Mouse (Mus musculus) cerebellum, adult 2 months (tissue): Measurements from ENCODE around the gene Snx8. TPM values are rescaled to one million over a fixed set of nuclear protein-coding genes. Genes with fewer than 3 reads are reported as not detected.

Source experiments
- DNase-seq, 2 experiments: peaks; one replicate each; pipeline ENCODE4 v3.0.0; 2021
- H3K27ac ChIP-seq: fragments of 200-500 bp; 2 replicates; pipeline ENCODE4 v1.5.1; 2012; ENCODE audit warnings: low read length, control low read depth, inconsistent platforms; ENCODE audit not compliant: insufficient read depth
- H3K27me3 ChIP-seq: fragments of 200-500 bp; 2 replicates; pipeline ENCODE4 v1.6.1; 2012; ENCODE audit warnings: inconsistent platforms, mild to moderate bottlenecking, low read length, moderate library complexity; ENCODE audit not compliant: control insufficient read depth, insufficient read depth
- H3K4me1 ChIP-seq: fragments of 200-500 bp; 2 replicates; pipeline ENCODE4 v1.6.1; 2011; ENCODE audit warnings: low read length; ENCODE audit not compliant: control insufficient read depth, insufficient read depth
- H3K4me3 ChIP-seq: fragments of 200-500 bp; replicated peaks from 2 replicates; pipeline ENCODE3; 2011; ENCODE audit warnings: mild to moderate bottlenecking, low read depth, low read length, control low read depth; ENCODE audit not compliant: insufficient read depth
- CTCF ChIP-seq: fragments of 200-500 bp; IDR thresholded peaks from 2 replicates; pipeline ENCODE4 v1.5.1; 2011; ENCODE audit warnings: low read depth, mild to moderate bottlenecking, control low read depth, low read length, moderate library complexity, borderline replicate concordance; ENCODE audit not compliant: insufficient read depth
- POLR2A ChIP-seq: fragments of 200-500 bp; IDR thresholded peaks from 2 replicates; pipeline ENCODE4 v1.6.1; 2011; ENCODE audit warnings: low read length, control low read depth, borderline replicate concordance; ENCODE audit not compliant: insufficient read depth
- WGBS: fragments of 180-500 bp; shearing (Covaris S2); methylation state at CpG from one replicate; pipeline ENCODE4 v1.1.7; 2018; 5-methylcytosine and 5-hydroxymethylcytosine counted together
- polyA plus RNA-seq: library from polyadenylated mRNA; depleted of rRNA; stranded (reverse); fragments of >200 nt; gene quantifications from 2 replicates; pipeline ENCODE4 v1.2.3, GENCODE M21; 2012

The Snx8 gene
- polyA plus RNA-seq, 1 experiment: 15.4 TPM

DNA sequence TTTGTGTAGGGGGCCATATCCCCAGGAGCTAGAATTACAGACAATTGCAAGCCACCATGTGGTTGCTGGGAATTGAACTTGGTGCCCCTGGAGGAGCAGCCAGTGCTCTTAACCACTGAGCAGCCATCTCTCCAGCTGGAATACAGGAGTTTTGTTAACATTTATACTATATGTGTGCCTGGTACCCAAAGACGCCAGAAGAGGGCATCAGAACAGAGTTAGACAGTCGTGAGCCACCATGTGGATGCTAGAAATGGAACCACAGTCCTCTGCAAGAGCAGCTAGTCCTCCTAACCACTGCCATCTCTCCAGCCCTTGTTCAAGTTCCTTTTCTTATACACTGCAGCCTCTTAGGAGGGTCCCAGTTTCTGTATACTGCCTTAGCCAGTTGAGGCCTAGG lies 55.4 kb downstream of the Snx8 start:
- Histone ChIP-seq H3K4me1 (peaks cover 5% of the 10 kb centered on the region; the same call in 1 of the 2 replicates), H3K27ac (no peak overlapping the region), H3K27me3 (no peaks in the 10 kb centered on the region), H3K4me3 (no peak overlapping the region)
- WGBS: 27% methylated on average over 2 of the region's 2 CpGs
- TF ChIP-seq CTCF (no peak), POLR2A (no peak)
- no peak for DNase-seq

- TF ChIP-seq POLR2A (no peak), CTCF (no peak)
- Histone ChIP-seq H3K27ac (no peak overlapping the region), H3K27me3 (no peaks in the 10 kb centered on the region), H3K4me1 (peaks cover 5% of the 10 kb centered on the region; the same call in 1 of the 2 replicates), H3K4me3 (no peak overlapping the region)
- DNase-seq: no peak
- 76% methylated on average over 4 of the region's 4 CpGs for WGBS
These were observed 56.5 kb downstream of the Snx8 start for GRCm38 (mm10) chr5:140332519-140332918.

GRCm38 (mm10) chr5:140331615-140332512 lies 57.2 kb downstream of the Snx8 start, which contains the start of gene Mrm2:
Gene Mrm2, minus strand, starts transcription at chr5:140331898.
- TF ChIP-seq POLR2A: peak; percentile 95
- peak; percentile 85 for TF ChIP-seq CTCF
- 3% methylated on average over 39 of the region's 39 CpGs for WGBS
- H3K27me3 ChIP-seq: no peaks in the 10 kb centered on the region
- peak within 1 kb of the TSS; percentile 99 for H3K4me3 ChIP-seq
- peak within 1 kb of the TSS; percentile 75 for H3K27ac ChIP-seq
- peaks cover 5% of the 10 kb centered on the region; the same call in 1 of the 2 replicates for H3K4me1 ChIP-seq
- DNase-seq: peak; percentile 78 to 85

DNA sequence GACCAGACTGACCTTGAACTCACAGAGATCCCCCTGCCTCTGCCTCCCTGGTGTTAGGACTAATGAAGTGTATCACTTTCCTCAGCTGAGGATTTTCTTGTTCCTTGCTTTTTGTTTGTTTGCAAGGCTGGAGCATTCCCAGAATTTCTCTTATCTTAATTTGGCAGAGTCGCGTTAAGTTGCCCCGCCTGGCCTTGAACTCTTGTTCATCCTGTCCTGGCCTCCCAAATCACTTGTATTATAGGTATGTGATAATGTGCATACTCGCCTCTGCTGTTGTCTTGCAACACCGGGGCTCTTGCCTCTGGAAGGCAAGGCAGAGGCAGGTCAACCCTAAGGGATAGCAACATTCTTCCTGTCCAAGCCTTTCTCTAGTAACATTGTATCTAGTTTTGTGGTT lies 65.0 kb downstream of the Snx8 start:
- Histone ChIP-seq H3K27ac (no peak overlapping the region), H3K4me3 (no peak overlapping the region), H3K27me3 (no peaks in the 10 kb centered on the region), H3K4me1 (no peaks in the 10 kb centered on the region)
- 95% methylated on average over 5 of the region's 5 CpGs for WGBS
- no peak for TF ChIP-seq POLR2A
- no peak for TF ChIP-seq CTCF
- no peak for DNase-seq

GRCm38 (mm10) chr5:140321756-140322575 lies 67.1 kb downstream of the Snx8 start:
- no peak for DNase-seq

DNA sequence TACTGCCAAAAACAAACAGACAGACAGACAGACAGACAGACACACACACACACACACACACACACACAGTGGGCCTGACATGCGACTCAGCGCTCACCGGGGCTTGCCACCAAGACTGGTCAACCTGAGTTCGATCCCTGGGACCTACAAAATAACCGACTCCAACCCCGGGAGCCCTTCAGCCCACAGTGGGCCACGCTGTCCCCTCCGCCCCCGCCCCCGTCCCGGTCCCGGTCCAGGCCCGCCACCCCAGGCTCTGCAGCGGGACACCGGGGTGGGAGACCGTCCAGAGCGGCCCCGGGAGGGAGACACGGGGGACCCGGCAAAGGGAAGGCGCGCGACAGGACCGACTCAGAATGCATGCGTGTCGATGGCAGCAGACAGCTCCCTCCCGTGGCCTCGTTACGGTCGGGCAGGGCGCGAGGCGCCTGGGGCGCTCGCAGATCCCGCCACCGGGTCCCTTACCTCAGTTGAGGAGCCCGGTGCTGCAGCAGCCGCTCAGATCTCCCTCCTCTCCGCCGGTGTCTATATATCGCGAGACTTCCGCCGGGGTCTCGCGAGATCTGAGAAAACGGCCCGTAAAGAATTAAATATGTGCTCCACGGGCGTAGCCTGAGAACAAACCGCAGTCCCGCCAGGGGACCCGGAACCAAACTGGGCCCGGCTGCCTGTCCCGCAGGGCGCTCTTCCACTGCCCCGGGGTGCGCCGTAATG lies 67.9 kb downstream of the Snx8 start, which contains the start of the genes Mad1l1 and Nudt1:
Mad1l1 (minus strand) TSS at position 511 of the 714 bp plus-strand sequence.
Nudt1 (plus strand) TSS at position 615 of the 714 bp plus-strand sequence.
- TF ChIP-seq POLR2A: peak; percentile 62; the same call in 1 of the 2 replicates
- TF ChIP-seq CTCF: 0 out of 2 replicates have a peak, but pooled peaks have one; percentile 15
- no peaks in the 10 kb centered on the region for H3K4me1 ChIP-seq
- H3K27me3 ChIP-seq: no peaks in the 10 kb centered on the region
- peak; percentile 91 to 92 for DNase-seq
- peak within 1 kb of the TSS; percentile 41; the same call in 1 of the 2 replicates for H3K27ac ChIP-seq
- WGBS: 1% methylated on average over 60 of the region's 60 CpGs
- H3K4me3 ChIP-seq: peak within 1 kb of the TSS; percentile 98

More at GRCm38 (mm10) chr5:140321756-140322575, 67.1 kb downstream of the Snx8 start:
- no peaks in the 10 kb centered on the region for H3K27me3 ChIP-seq
- TF ChIP-seq POLR2A: no peak
- no peak for TF ChIP-seq CTCF
- H3K4me1 ChIP-seq: no peaks in the 10 kb centered on the region
- peak overlapping the region; percentile 41; the same call in 1 of the 2 replicates for H3K27ac ChIP-seq
- peak overlapping the region; percentile 98 for H3K4me3 ChIP-seq
- WGBS: 2% methylated on average over 17 of the region's 17 CpGs

DNA sequence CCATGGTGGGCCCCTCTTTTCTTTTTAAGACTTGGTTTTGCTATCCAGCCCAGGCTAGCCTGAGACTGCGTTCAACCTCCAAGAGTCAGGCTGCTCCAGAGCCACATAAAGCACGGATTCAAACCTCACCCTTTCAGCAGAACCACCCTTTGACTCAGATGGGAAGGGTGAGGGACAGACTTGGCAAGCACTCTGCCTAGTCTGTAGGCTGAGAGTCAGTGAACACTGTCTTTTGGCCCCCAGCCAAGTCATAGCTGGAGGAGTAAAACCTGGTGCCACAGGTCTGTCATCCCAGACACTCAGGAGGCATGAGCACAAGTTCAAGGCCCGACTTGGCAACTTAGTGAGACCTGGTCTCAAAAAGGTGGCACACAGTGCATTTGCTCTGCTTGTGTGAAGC lies 72.3 kb downstream of the Snx8 start:
- 70% methylated on average over 3 of the region's 3 CpGs for WGBS

More for the DNA sequence above, 72.3 kb downstream of the Snx8 start:
- no peak for DNase-seq
- Histone ChIP-seq H3K27ac (no peak overlapping the region), H3K4me1 (no peaks in the 10 kb centered on the region), H3K4me3 (no peak overlapping the region), H3K27me3 (no peaks in the 10 kb centered on the region)
- TF ChIP-seq CTCF (no peak), POLR2A (no peak)
